Mouse (Mus musculus) erythroblast, embryonic 14.5 days (primary cell): ENCODE results near the gene Xpc.

Experiments used
- GATA1 ChIP-seq: IDR thresholded peaks from 2 replicates; pipeline ENCODE4 v1.6.1; 2012; ENCODE audit warnings: low read length, inconsistent platforms, mixed read lengths
- TAL1 ChIP-seq: IDR thresholded peaks from 3 replicates; pipeline ENCODE4 v1.6.1; 2012; ENCODE audit warnings: low read length, inconsistent platforms, mixed read lengths

DNA sequence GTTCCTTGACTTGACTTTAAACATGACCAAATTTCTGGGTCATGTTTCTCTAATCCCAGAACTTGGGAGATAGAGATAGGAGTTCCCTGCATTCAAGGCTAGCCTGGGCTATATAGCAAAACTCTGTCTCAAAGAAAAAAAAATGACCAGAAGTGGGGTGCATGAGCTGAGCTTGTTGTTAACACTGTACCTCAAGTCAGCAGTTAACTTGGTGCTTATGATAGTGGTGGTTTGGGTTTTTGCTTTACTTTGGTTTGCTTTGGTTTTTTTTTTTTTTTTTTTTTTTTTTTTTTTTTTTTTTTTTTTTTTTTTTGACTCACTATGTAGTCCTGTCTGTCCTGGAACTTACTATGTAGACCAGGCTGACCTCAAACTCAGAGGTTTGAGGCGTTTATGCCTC is 31.6 kb upstream of the Xpc start:
- TF ChIP-seq GATA1 (no peak), TAL1 (no peak)
